Mouse (Mus musculus): ENCODE results near the gene Gpr160.

Gene Gpr160

DNA sequence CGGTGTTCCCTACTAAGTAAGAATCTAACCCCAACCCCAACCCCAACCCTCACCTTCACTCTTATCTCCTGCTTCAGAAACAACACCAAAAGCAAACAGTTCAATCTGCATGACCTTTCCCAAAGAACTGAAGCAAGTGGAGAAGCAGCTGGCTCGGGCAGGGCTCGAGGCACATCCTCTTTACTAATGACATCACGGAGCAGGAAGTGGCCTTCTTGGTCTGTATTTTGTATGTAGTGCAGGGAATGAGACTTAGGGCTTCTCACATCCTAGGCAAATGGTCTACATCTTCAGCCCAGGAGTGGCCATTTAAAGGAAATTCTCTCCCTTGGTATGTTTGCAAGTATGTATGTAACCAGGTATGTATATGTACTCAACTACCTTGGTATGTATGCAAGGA, 61.4 kb downstream of the Gpr160 start:
- no peak for DNase-seq

DNA sequence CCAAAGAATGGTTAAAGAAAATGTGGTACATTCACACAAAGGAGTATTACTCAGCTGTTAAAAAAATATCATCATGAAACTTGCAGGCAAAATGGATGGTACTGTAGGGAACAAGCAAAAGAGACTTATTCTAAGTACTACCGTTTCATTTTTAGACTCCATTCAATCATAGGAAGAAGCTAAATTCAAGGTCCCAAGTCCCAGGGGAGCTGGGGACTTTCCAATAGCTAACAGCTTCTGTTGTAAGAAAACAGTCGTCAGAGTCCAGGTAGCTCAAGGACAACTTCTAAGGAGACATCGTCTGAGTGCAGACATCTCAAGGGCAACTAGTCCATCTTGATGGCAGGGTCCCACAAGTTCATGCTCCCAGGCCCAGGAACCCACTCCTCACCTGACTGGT, 71.9 kb downstream of the Gpr160 start:
- DNase-seq = no peak

DNA sequence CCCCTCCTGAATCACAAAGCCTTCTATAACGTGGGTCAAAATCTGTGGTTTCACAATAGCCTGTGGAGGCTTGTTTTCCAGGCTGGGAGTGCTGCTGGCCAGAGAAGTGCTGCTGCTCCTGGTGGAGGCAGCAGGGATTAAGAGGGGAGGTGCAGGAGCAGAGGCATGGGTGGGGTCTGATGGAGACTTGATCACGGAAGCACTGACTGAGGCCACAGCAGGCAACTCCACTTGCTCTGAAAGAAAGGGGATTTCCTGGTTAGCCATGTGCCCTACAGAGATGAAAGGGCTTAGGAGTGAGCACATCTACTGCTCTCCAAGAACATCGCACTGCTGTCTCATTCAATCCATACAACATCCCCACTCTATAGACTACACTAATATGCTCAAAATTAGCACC, 74.1 kb downstream of the Gpr160 start:
- no peak for DNase-seq

DNA sequence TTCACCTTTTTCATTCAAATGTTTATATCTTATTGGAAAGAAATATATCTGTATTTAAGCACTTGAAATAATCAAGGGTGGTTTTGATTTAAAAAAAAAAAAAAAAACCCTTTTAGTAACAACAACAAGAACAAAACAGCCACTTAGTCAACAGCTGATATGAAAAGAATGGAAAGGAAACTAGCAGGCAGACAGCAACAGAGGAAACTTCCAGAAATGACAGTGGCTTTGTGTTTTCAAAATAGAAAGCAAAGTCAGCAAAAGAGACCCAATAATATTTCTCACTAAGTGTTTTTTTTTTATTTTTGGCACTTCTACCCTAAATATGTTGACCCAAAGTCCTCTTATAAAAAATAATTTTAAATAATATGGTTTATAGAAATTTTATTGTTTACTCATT, 78.6 kb downstream of the Gpr160 start:
- no peak for DNase-seq
